Mouse (Mus musculus) E14TG2a.4 (cell line): ENCODE measurements at regions not wholly inside any gene's neighbourhood (a gene's known extent, or its start where the extent isn't known, plus 50 kb on each side); places are given as distances from the start of the nearest gene placed in this dataset.
"Not testable (repeated sequence)": the region's sequence is repeated elsewhere in the genome, so short reads cannot be mapped to it uniquely, and the experiment has no call there.

Experiments
- H3K27me3 ChIP-seq: 2 replicates; pipeline ENCODE4 v1.6.1; 2014; ENCODE audit warnings: low read length, control low read depth; ENCODE audit not compliant: insufficient read depth
- H3K36me3 ChIP-seq: 2 replicates; pipeline ENCODE4 v1.6.1; 2014; ENCODE audit warnings: low read length, control low read depth; ENCODE audit not compliant: insufficient read depth
- H3K4me1 ChIP-seq: replicated peaks from 2 replicates; pipeline ENCODE4 v1.6.1; 2014; ENCODE audit warnings: low read depth, low read length, control low read depth
- H3K4me3 ChIP-seq: replicated peaks from 2 replicates; pipeline ENCODE4 v1.5.1; 2014; ENCODE audit warnings: mild to moderate bottlenecking, low read length
- H3K9me3 ChIP-seq: 2 replicates; pipeline ENCODE4 v1.6.1; 2014; ENCODE audit warnings: low read length, control low read depth
- CTCF ChIP-seq: conservative IDR thresholded peaks from 2 replicates; pipeline ENCODE4 v1.5.1; 2014; ENCODE audit warnings: low read length
- NANOG ChIP-seq: IDR thresholded peaks from 2 replicates; pipeline ENCODE4 v1.6.1; 2014; ENCODE audit warnings: borderline replicate concordance, low read length, mixed read lengths
- POU5F1 ChIP-seq: IDR thresholded peaks from 2 replicates; pipeline ENCODE4 v1.6.1; 2014; ENCODE audit warnings: low read length, borderline replicate concordance

DNA sequence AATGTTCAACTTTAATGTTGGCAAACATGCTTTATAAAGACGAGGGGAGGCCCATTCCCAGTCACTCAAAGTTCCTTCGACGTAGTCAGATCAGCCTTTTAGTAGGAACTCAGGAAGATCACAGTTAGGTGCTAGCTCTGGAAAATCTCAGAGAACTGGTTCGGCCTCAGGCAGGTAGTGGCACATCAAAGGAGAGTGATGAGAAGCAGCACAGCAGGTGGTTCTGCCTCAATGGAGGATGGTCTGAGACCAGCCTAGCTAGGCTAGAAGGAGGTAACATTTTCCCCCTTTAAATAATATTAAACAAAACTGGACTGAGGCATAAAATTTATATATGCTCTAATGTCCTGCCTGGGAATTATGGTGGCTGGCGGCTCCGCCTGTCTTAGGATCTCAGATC is 66.1 kb downstream of the Zfp354a start:
- H3K27me3 ChIP-seq, result no peaks in the 10 kb centered on the region; the same call in 1 of the 2 replicates
- TF ChIP-seq NANOG (peak; percentile 34; the same call in 1 of the 2 replicates), CTCF (no peak)
- no peaks in the 10 kb centered on the region for H3K36me3 ChIP-seq

DNA sequence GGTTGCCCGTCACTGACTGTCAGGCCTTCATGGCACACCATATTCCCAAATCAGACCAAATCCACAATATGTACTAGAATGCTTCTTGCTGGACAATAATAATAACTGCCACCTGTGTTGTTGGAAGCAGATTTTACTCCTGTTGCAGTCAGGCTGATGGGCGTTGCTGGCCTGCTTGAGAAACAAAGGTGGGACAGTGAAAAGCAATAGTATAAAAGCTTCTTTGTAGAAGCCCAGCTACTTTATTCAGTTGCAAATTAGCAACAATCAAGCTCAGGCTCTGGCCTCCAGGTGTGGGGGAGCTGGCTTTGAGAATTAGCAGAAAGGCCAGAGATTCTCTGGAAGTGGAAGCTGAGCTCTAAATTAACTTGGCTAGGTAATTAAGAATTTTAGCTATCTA is 66.7 kb downstream of the Zfp354a start:
- TF ChIP-seq NANOG, result peak; percentile 81
- Histone ChIP-seq H3K4me1 (peaks cover 30% of the 10 kb centered on the region), H3K4me3 (peak overlapping the region; percentile 30; the same call in 1 of the 2 replicates)
- H3K27me3 ChIP-seq, H3K9me3 ChIP-seq, H3K36me3 ChIP-seq: not testable (repeated sequence)

More for the DNA sequence above, 66.1 kb downstream of the Zfp354a start:
- H3K4me3 ChIP-seq, result peak overlapping the region; percentile 30; the same call in 1 of the 2 replicates
- peaks cover 27% of the 10 kb centered on the region for H3K4me1 ChIP-seq
- no peaks in the 10 kb centered on the region for H3K9me3 ChIP-seq

DNA sequence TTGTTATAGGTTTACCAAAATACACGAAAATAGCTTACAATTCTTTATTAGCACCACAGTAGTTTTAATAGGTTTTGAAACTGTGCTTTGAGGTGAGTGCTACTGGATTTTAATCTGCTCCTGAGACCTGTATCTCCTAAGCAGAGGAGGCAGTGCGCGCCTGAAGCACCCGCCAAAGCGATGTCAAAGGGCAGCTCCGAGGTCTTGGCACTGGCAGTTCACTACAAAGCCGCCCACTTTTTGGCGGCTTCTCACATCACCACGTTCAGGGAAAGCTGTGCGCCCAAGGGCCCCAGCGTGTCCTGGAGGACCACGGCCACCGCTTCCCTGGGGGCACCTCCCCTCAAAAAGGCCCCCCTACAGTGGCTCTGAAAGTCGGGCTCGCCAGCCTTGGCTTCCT is 68.6 kb downstream of the Zfp354a start:
- H3K4me1 ChIP-seq, result peaks cover 30% of the 10 kb centered on the region
- H3K4me3 ChIP-seq, result peak overlapping the region; percentile 70
- H3K36me3 ChIP-seq, result no peaks in the 10 kb centered on the region
- TF ChIP-seq NANOG, result no peak
- no peak for TF ChIP-seq POU5F1
- TF ChIP-seq CTCF, result no peak
- no peaks in the 10 kb centered on the region for H3K9me3 ChIP-seq
- no peaks in the 10 kb centered on the region; the same call in 1 of the 2 replicates for H3K27me3 ChIP-seq

DNA sequence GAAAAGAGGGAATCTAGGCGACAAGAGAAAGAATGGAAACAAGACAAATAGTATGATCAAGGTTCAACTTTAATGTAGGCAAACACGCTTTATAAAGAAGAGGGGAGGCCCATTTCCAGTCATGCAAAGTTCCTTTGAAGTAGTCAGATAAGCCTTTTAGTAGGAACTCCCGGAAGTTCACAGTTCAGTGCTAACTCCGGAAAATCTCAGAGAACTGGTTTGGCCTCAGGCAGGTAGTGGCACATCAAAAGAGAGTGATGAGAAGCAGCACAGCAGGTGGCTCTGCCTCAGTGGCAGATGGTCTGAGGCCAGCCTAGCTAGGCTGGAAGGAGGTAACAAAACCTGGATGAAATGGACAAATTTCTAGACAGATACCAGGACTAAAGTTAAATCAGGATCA is 71.1 kb downstream of the Zfp354a start:
- peaks cover 26% of the 10 kb centered on the region for H3K4me1 ChIP-seq
- no peaks in the 10 kb centered on the region for H3K36me3 ChIP-seq
- no peak overlapping the region for H3K4me3 ChIP-seq
- TF ChIP-seq NANOG (peak; percentile 20; the same call in 1 of the 2 replicates), POU5F1 (no peak)
- H3K9me3 ChIP-seq, result no peaks in the 10 kb centered on the region
- no peaks in the 10 kb centered on the region; the same call in 1 of the 2 replicates for H3K27me3 ChIP-seq

DNA sequence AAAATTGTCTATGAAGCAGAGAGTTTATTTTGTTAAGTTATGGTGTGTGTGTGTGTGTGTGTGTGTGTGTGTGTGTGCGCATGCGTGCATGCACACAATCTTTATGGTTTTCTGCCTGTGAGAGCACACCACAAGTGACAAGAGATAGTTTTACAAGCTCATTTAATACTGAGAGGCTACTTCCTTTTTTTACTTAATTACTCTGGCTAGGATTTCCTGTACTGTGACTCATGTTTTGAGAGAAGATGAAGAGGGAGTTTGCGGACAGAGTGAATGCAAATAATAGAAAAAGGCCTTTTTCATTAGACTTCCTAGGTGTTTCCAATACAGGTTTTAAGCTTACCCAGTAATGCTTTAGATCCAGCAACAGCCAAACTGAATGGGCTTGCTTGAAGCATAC is 52.9 kb upstream of the Gm12569 start:
- not testable (repeated sequence) for H3K4me3 ChIP-seq, H3K9me3 ChIP-seq, H3K36me3 ChIP-seq, H3K27me3 ChIP-seq, H3K4me1 ChIP-seq
